Mouse (Mus musculus) embryonic facial prominence, embryonic 11.5 days (tissue): ENCODE results near the gene Prcc. TPM values are rescaled to one million over a fixed set of nuclear protein-coding genes. Genes with fewer than 3 reads are reported as not detected.
A peak's percentile ranks its signal among the peaks of the same experiment; 100 is the strongest.

Experiments
- ATAC-seq: fragments of 200-750 bp; cut with Nextera tagmentation; replicated peaks from 2 replicates; pipeline ENCODE4 v1.8.0; 2017; ENCODE audit warnings: low read depth; ENCODE audit not compliant: insufficient number of reproducible peaks, low FRiP score, low TSS enrichment
- DNase-seq: peaks from one replicate; pipeline ENCODE4 v3.0.0-alpha.2; 2015; ENCODE audit warnings: low spot score
- H3K27ac ChIP-seq: fragments of 300-500 bp; sonication (generic); replicated peaks from 2 replicates; pipeline ENCODE4 v1.5.1; 2014; ENCODE audit warnings: mild to moderate bottlenecking, low read depth, low read length, control low read depth
- H3K27me3 ChIP-seq: fragments of 300-500 bp; sonication (generic); 2 replicates; pipeline ENCODE4 v1.6.1; 2014; ENCODE audit warnings: mild to moderate bottlenecking, low read length, moderate library complexity, mixed read lengths; ENCODE audit not compliant: control insufficient read depth, insufficient read depth
- H3K36me3 ChIP-seq: fragments of 300-500 bp; sonication (generic); replicated peaks from 2 replicates; pipeline ENCODE4 v1.6.1; 2014; ENCODE audit warnings: low read depth, mild to moderate bottlenecking, low read length, moderate library complexity, mixed read lengths; ENCODE audit not compliant: control insufficient read depth, insufficient read depth
- H3K4me1 ChIP-seq: fragments of 300-500 bp; sonication (generic); 2 replicates; pipeline ENCODE4 v1.6.1; 2014; ENCODE audit warnings: low read length, mixed read lengths; ENCODE audit not compliant: control insufficient read depth, insufficient read depth
- H3K4me2 ChIP-seq: fragments of 300-500 bp; sonication (generic); 2 replicates; pipeline ENCODE4 v1.6.1; 2014; ENCODE audit warnings: low read depth, mild to moderate bottlenecking, control low read depth, low read length, moderate library complexity
- H3K4me3 ChIP-seq: fragments of 300-500 bp; sonication (generic); 2 replicates; pipeline ENCODE4 v1.5.1; 2014; ENCODE audit warnings: low read depth, low read length, control low read depth
- H3K9ac ChIP-seq: fragments of 300-500 bp; sonication (generic); replicated peaks from 2 replicates; pipeline ENCODE4 v1.6.1; 2014; ENCODE audit warnings: mild to moderate bottlenecking, control low read depth, low read length
- H3K9me3 ChIP-seq: fragments of 300-500 bp; sonication (generic); replicated peaks from 2 replicates; pipeline ENCODE4 v1.6.1; 2016; ENCODE audit warnings: mild to moderate bottlenecking, low read length, inconsistent platforms, mixed read lengths; ENCODE audit not compliant: control insufficient read depth
- WGBS: fragments of 180-500 bp; shearing (Covaris S2); extraction: QIAGEN DNeasy Blood & Tissue Kit; methylation state at CpG from one replicate; pipeline ENCODE4 v1.1.7; 2014; 5-methylcytosine and 5-hydroxymethylcytosine counted together
- polyA plus RNA-seq: library from polyadenylated mRNA; unstranded; fragments of >200 nt; fragmentation: Nextera tagmentation; extraction: Ambion mirVana; gene quantifications from 2 replicates; pipeline ENCODE4 v1.2.1, GENCODE M21; 2014

Gene Prcc
- polyA plus RNA-seq, 1 experiment from 2014 or later = 21.5 TPM

DNA sequence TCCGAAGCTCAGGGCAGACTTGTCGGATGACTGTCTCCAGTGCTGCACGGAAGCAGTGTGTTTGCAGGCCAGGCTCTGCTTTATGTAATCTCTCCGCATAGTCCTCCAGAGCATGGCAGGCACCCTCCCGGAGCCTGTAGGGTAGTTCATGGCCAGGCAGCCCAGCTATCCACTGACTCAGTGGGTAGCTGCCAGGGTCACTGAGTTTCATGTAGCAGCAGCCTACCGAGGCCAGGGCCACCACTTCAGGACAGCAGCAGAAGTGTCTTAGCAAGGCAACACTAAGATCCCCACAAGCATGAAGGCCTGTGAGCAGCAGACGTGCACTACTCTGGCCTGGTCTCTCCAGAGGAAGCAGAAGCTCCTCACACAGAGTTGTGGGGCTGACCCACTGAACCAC is 39.6 kb upstream of the Prcc start:
- H3K27me3 ChIP-seq = no peaks in the 10 kb centered on the region
- H3K4me1 ChIP-seq = no peaks in the 10 kb centered on the region; the same call in 1 of the 2 replicates
- DNase-seq = no peak
- H3K9ac ChIP-seq = no peak overlapping the region
- H3K36me3 ChIP-seq = no peaks in the 10 kb centered on the region; the same call in 1 of the 2 replicates
- ATAC-seq = no peak
- no peak overlapping the region for H3K4me3 ChIP-seq
- no peak overlapping the region for H3K4me2 ChIP-seq
- WGBS = 89% methylated on average over 7 of the region's 7 CpGs
- H3K9me3 ChIP-seq = no peaks in the 10 kb centered on the region
- no peak overlapping the region for H3K27ac ChIP-seq

DNA sequence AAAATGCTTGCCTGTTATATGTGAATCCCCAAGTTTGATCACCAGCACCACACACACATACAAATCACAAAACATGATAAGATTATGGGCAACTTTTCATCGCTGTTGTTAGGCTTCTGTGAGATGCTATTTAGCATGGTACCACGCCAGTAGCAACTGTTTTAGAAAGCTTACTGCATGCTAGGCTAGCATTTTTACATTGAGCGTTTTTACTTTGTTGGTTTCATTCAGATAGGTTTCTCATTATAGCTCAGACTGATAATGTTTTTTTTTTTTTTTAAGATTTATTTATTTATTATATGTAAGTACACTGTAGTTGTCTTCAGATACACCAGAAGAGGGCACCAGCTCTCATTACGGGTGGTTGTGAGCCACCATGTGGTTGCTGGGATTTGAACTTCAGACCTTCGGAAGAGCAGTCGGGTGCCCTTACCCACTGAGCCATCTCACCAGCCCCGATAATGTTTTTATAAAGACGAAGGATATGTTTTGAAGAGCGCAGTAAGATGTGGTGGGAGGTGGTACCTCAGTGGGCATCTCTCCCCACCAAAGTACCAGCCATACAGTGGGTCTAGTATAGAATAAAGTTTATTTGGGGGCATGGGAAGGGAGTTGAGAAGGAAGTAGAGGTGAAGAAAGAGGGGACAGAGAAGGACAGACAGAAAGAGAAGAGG is 35.0 kb upstream of the Prcc start:
- H3K27ac ChIP-seq = no peak overlapping the region
- H3K4me1 ChIP-seq = no peaks in the 10 kb centered on the region
- peak overlapping the region; percentile 72 for H3K4me2 ChIP-seq
- H3K9ac ChIP-seq = peak overlapping the region; percentile 67
- H3K27me3 ChIP-seq = no peaks in the 10 kb centered on the region
- H3K36me3 ChIP-seq = no peaks in the 10 kb centered on the region; the same call in 1 of the 2 replicates
- 65% methylated on average over 9 of the region's 9 CpGs for WGBS
- no peak for DNase-seq
- no peaks in the 10 kb centered on the region for H3K9me3 ChIP-seq
- no peak for ATAC-seq
- peak overlapping the region; percentile 53 for H3K4me3 ChIP-seq

DNA sequence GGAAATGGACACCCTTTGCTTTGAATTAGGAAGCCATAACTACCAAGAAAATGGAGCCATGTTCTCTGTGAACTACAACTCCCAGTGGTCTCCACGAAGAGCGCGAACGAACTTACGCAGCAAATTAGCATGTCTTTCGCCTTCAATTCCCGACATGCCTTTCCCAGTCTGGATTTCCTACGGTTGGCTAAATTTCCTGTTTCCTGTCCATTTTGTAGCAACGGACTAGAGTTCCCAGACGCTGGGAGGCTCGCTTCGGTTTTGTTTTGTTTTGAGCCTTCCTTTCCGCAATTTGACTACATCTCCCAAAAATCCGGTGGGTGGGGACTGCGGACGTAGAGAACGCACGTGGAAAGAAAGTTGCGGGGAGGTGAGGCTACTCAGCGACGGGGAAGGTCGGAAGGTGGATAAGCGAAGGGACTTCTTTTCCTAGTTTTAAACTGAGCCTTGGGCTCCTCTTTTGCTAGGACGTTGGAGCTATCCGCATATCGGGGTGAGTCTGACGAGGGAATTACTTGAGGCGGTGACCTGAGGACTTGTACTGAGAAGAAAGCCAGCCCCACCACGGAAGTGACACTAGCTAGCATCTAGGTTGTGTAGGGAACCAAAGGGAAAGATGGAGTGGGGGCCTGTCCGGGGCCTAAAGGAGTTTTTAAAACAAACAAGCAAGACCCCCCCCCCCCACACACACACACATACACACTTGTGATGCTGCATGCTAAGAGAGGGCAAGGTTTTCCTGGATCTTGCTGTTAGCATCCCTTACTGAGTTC is 34.1 kb upstream of the Prcc start, which contains the start of gene Mrpl24:
Mrpl24 (plus strand) TSS at position 171 of the 773 bp plus-strand sequence.
- Histone ChIP-seq H3K36me3 (no peaks in the 10 kb centered on the region; the same call in 1 of the 2 replicates), H3K9me3 (no peaks in the 10 kb centered on the region), H3K27ac (peak within 1 kb of the TSS; percentile 37), H3K9ac (peak within 1 kb of the TSS; percentile 67), H3K4me3 (peak within 1 kb of the TSS; percentile 53), H3K4me1 (no peaks in the 10 kb centered on the region), H3K4me2 (peak within 1 kb of the TSS; percentile 72), H3K27me3 (no peaks in the 10 kb centered on the region)
- WGBS = under 1% methylated on average over 30 of the region's 30 CpGs
- DNase-seq (peak; percentile 94), ATAC-seq (peak; percentile 70)

DNA sequence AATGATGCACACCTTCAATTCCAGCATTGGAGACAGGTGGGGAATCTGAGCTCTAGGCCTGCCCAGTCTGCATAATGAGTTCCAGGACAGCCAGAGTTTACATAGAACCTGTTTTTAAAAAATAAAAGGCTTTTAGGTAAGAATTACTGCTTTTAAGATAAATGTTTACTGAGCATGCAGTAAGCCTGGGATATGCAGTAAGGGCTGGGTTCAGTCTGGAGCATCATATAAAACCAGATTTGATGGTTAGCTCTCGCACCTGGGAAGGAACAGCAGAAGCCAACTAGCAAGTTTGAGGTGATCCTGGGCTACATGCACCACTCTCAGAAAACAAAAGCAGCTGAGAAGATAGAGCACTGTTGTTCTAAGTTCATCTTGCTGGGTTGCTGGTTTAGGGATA is 33.1 kb upstream of the Prcc start:
- DNase-seq (no peak), ATAC-seq (no peak)
- no peak overlapping the region for H3K4me2 ChIP-seq
- H3K27me3 ChIP-seq = no peaks in the 10 kb centered on the region
- H3K9me3 ChIP-seq = no peaks in the 10 kb centered on the region
- no peak overlapping the region for H3K27ac ChIP-seq
- 95% methylated on average over 1 of the region's 1 CpGs for WGBS
- H3K4me3 ChIP-seq = no peak overlapping the region
- no peaks in the 10 kb centered on the region; the same call in none of the 2 replicates for H3K36me3 ChIP-seq
- no peak overlapping the region for H3K9ac ChIP-seq
- H3K4me1 ChIP-seq = no peaks in the 10 kb centered on the region

DNA sequence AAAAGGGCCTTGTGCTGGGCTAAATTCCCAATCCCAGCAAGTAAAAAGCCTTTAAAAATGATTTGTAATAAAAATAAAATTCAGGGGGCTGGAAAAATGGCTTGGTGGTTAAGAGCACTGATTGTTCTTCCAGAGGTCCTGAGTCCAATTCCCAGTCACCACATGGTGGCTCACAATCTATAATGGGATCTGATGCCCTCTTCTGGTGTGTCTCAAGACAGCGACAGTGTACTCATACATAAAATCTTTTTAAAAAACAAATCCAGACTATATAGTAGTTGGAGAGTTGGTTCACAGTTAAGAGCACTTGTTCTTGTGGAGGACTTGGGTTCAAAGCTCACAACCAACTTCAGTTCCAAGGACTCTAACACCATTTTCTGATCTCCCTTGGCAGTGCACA is 31.6 kb upstream of the Prcc start:
- Histone ChIP-seq H3K4me3 (no peak overlapping the region), H3K4me1 (no peaks in the 10 kb centered on the region), H3K9ac (no peak overlapping the region), H3K36me3 (no peaks in the 10 kb centered on the region; the same call in 1 of the 2 replicates), H3K27me3 (no peaks in the 10 kb centered on the region), H3K27ac (no peak overlapping the region), H3K9me3 (no peaks in the 10 kb centered on the region), H3K4me2 (no peak overlapping the region)
- no peak for ATAC-seq
- WGBS = 90% methylated on average over 1 of the region's 1 CpGs
- no peak for DNase-seq

DNA sequence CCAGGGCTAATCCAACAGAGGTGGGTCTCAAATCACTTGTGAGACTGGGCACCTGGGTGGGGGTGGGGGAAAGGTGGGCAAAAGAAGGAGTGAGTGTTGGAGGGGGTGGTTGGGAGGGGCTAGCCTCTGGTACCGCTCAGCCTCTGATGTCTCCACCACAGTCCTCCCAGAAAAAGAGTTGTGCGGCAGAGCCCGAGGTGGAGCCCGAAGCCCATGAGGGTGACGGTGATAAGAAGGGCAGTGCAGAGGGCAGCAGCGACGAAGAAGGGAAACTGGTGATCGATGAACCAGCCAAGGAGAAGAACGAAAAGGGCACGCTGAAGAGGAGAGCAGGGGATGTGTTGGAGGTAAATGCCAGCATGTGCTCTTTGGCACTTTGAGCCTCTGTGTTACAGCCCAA is 28.5 kb upstream of the Prcc start:
- Histone ChIP-seq H3K4me1 (peaks cover 17% of the 10 kb centered on the region), H3K4me2 (no peak overlapping the region), H3K27me3 (no peaks in the 10 kb centered on the region), H3K36me3 (no peaks in the 10 kb centered on the region; the same call in 1 of the 2 replicates), H3K9me3 (no peaks in the 10 kb centered on the region), H3K4me3 (no peak overlapping the region), H3K9ac (no peak overlapping the region), H3K27ac (no peak overlapping the region)
- WGBS = 93% methylated on average over 10 of the region's 10 CpGs
- DNase-seq (no peak), ATAC-seq (no peak)

DNA sequence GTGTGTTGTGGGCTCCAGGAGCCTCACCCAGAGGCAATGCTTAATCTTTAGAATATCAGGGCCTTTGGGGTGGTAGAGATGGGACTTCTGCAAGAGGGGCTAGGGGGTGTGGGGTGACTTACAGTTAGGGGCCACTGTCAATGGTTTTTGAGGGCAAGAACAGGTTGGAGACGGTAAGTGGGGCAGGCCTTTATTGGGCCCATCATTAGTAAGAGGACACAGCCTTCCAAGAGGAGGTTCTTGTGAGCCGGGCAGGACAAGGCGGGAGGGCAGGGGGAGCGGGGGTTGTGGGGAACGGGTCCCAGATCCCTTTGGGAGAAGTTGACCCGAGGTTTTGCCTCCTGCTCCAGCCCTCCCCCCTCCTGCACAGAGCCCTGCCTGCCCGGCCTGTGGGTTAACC is 28.1 kb upstream of the Prcc start:
- no peak for ATAC-seq
- no peak for DNase-seq
- Histone ChIP-seq H3K9me3 (no peaks in the 10 kb centered on the region), H3K27ac (no peak overlapping the region), H3K9ac (no peak overlapping the region), H3K4me2 (no peak overlapping the region), H3K4me1 (peaks cover 17% of the 10 kb centered on the region), H3K36me3 (no peaks in the 10 kb centered on the region; the same call in 1 of the 2 replicates), H3K27me3 (no peaks in the 10 kb centered on the region), H3K4me3 (no peak overlapping the region)
- WGBS = 84% methylated on average over 7 of the region's 7 CpGs
